Mouse (Mus musculus) heart, embryonic 14.5 days (tissue): ENCODE results near the gene Tmem232. TPM values are rescaled to one million over a fixed set of nuclear protein-coding genes. Genes with fewer than 3 reads are reported as not detected.
"Not testable (repeated sequence)": the region's sequence is repeated elsewhere in the genome, so short reads cannot be mapped to it uniquely, and the experiment has no call there.

ENCODE experiments used
- ATAC-seq: fragments of 200-750 bp; cut with Nextera tagmentation; 2 replicates; pipeline ENCODE4 v1.8.0; 2017; ENCODE audit warnings: low read depth, moderate TSS enrichment; ENCODE audit not compliant: insufficient number of reproducible peaks, insufficient read depth, low FRiP score
- H3K27ac ChIP-seq, 2 experiments: fragments of 200-500 bp in 1 of 2; fragments of 300-500 bp in 1 of 2; sonication (generic) in 1 of 2; replicated peaks in 1 of 2; 2 replicates each; pipeline ENCODE4 v1.5.1; 2012 to 2014; ENCODE audit warnings: low read depth in 2 of 2, low read length in 2 of 2, control low read depth in 1 of 2, mild to moderate bottlenecking in 1 of 2, mixed read lengths in 1 of 2; ENCODE audit not compliant: control insufficient read depth in 1 of 2, insufficient read depth in 1 of 2
- H3K27me3 ChIP-seq: fragments of 300-500 bp; sonication (generic); 2 replicates; pipeline ENCODE4 v1.6.1; 2014; ENCODE audit warnings: mild to moderate bottlenecking, low read length, control low read depth; ENCODE audit not compliant: control insufficient read depth, insufficient read depth
- H3K36me3 ChIP-seq: fragments of 300-500 bp; sonication (generic); 2 replicates; pipeline ENCODE4 v1.6.1; 2014; ENCODE audit warnings: mild to moderate bottlenecking, control low read depth, low read length, mixed read lengths; ENCODE audit not compliant: control insufficient read depth, insufficient read depth
- H3K4me1 ChIP-seq, 2 experiments: fragments of 200-500 bp in 1 of 2; fragments of 300-500 bp in 1 of 2; sonication (generic) in 1 of 2; 2 replicates each; pipeline ENCODE4 v1.6.1; 2012 to 2014; ENCODE audit warnings: low read length in 2 of 2, control low read depth in 1 of 2, mixed read lengths in 1 of 2; ENCODE audit not compliant: control insufficient read depth in 2 of 2, insufficient read depth in 2 of 2
- H3K4me2 ChIP-seq: fragments of 300-500 bp; sonication (generic); 2 replicates; pipeline ENCODE4 v1.6.1; 2014; ENCODE audit warnings: mild to moderate bottlenecking, low read length
- H3K4me3 ChIP-seq, 2 experiments: fragments of 200-500 bp in 1 of 2; fragments of 300-500 bp in 1 of 2; sonication (generic) in 1 of 2; 2 replicates each; pipeline ENCODE4 v1.5.1; 2012 to 2014; ENCODE audit warnings: low read length in 2 of 2, mild to moderate bottlenecking in 2 of 2, control low read depth in 1 of 2, low read depth in 1 of 2, moderate library complexity in 1 of 2; ENCODE audit not compliant: control insufficient read depth in 1 of 2, insufficient read depth in 1 of 2
- H3K9ac ChIP-seq: fragments of 300-500 bp; sonication (generic); 2 replicates; pipeline ENCODE4 v1.6.1; 2014; ENCODE audit warnings: mild to moderate bottlenecking, low read length
- H3K9me3 ChIP-seq: fragments of 300-500 bp; sonication (generic); 2 replicates; pipeline ENCODE4 v1.6.1; 2016; ENCODE audit warnings: low read length, control low read depth; ENCODE audit not compliant: control insufficient read depth
- WGBS: fragments of 180-500 bp; shearing (Covaris S2); extraction: QIAGEN DNeasy Blood & Tissue Kit; methylation state at CpG from one replicate; pipeline ENCODE4 v1.1.7; 2014; 5-methylcytosine and 5-hydroxymethylcytosine counted together
- polyA plus RNA-seq: library from polyadenylated mRNA; unstranded; fragments of >200 nt; fragmentation: Nextera tagmentation; extraction: Ambion mirVana; gene quantifications from 2 replicates; pipeline ENCODE4 v1.2.1, GENCODE M21; 2014

Gene Tmem232
- polyA plus RNA-seq, 1 experiment from 2014 or later, result 0.14 TPM

- no peak overlapping the region for H3K27ac ChIP-seq
- no peak overlapping the region for H3K9ac ChIP-seq
- no peaks in the 10 kb centered on the region for H3K9me3 ChIP-seq
- 39% methylated on average over 9 of the region's 9 CpGs for WGBS
- H3K4me2 ChIP-seq, result peak overlapping the region; percentile 39
- peaks cover 0 to 7% of the 10 kb centered on the region in 2 experiments; a peak in 2 of 4 replicates for H3K4me1 ChIP-seq
- H3K36me3 ChIP-seq, result no peaks in the 10 kb centered on the region
- no peak for ATAC-seq
- H3K27me3 ChIP-seq, result no peaks in the 10 kb centered on the region
- H3K4me3 ChIP-seq, result 0 out of 4 replicates have a peak overlapping the region, but pooled peaks have one; percentile 2 to 3
Observed at GRCm38 (mm10) chr17:65558217-65558616, 17.6 kb upstream of the Tmem232 start.

DNA sequence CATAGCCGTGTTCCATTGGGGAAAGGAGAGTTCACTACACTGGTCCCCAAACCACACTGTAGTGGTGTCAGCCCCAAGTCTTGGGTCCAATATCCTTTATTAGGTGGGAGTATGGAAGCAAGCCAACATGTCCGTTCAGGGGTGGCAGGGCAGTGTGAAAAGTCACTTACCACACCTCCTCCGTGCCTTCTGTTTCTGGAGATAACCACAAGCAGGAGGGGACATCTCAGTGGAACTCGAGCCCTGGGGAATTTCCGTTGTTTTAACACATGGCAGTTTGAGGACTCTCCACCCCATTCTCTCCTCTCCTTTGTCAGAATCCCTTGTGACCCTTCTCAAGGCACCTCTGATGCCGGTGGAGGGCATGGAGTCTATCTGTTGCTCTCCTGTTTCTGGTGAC lies 16.6 kb upstream of the Tmem232 start:
- Histone ChIP-seq H3K4me3 (no peak overlapping the region), H3K36me3 (no peaks in the 10 kb centered on the region), H3K9me3 (no peaks in the 10 kb centered on the region), H3K4me2 (no peak overlapping the region), H3K9ac (no peak overlapping the region), H3K4me1 (peaks cover 0 to 5% of the 10 kb centered on the region in 2 experiments; a peak in 1 of 4 replicates), H3K27me3 (no peaks in the 10 kb centered on the region), H3K27ac (no peak overlapping the region)
- WGBS, result 38% methylated on average over 6 of the region's 6 CpGs
- ATAC-seq, result no peak

- H3K4me3 ChIP-seq, result no peak overlapping the region
- no peaks in the 10 kb centered on the region for H3K36me3 ChIP-seq
- no peak overlapping the region for H3K4me2 ChIP-seq
- ATAC-seq, result no peak
- H3K9ac ChIP-seq, result no peak overlapping the region
- WGBS, result 52% methylated on average over 10 of the region's 10 CpGs
- H3K27me3 ChIP-seq, result no peaks in the 10 kb centered on the region
- no peaks in the 10 kb centered on the region for H3K9me3 ChIP-seq
- no peak overlapping the region for H3K27ac ChIP-seq
- H3K4me1 ChIP-seq, result peaks cover 0 to 5% of the 10 kb centered on the region in 2 experiments; a peak in 1 of 4 replicates
Observed at GRCm38 (mm10) chr17:65556798-65557197, 16.2 kb upstream of the Tmem232 start.

DNA sequence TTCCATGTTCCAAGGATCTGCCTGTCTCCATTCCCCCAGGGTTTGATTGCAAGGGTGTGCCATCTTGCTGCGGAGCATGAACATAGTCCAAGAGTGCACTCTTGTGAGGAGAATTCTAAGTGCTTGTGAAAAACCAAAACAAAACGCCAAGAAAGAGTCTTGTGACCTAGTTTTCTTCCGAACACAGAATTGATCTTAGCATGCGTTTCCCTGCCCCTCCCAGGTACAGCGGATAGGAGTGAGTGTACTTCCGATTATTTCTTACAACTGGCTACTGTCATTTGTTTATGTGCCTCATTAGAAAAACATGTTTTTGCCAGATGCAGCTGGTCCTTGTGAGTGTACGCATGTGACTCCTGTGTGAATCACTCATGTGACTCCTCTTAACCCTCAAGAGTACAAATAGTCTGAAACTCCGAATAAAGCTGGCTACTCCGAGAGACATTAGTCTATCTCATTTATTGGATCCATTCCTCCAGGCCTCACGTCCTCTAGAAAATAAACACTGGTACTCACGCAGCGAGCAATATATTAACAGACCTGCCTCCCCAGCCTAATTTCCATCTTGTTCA lies 11.9 kb upstream of the Tmem232 start:
- H3K9me3 ChIP-seq, result no peaks in the 10 kb centered on the region
- H3K36me3 ChIP-seq, result no peaks in the 10 kb centered on the region
- peaks cover 5 to 8% of the 10 kb centered on the region in 2 experiments; a peak in 3 of 4 replicates for H3K4me1 ChIP-seq
- no peaks in the 10 kb centered on the region for H3K27me3 ChIP-seq
- no peak for ATAC-seq
- H3K9ac ChIP-seq, result no peak overlapping the region
- no peak overlapping the region for H3K27ac ChIP-seq
- no peak overlapping the region for H3K4me3 ChIP-seq
- 88% methylated on average over 12 of the region's 12 CpGs for WGBS
- no peak overlapping the region for H3K4me2 ChIP-seq

DNA sequence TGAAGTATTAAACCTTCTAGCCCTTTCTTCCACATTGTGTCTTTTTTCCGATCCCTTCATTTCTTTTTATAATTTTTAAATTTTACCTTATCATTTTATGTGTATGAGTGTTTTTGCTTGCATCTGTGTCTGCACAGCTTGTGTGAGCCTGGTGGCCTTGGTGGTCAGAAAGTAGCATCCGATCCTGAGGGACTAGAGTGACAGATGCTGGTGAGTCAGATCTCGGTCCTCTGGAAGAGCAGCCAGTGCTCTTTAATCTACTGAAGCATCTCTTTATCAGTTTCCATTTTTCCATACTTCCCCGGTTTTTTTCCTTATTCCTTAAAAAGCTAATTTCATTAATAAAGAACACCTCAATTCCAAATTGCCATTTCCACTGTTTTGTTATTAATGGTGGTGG lies 9.8 kb upstream of the Tmem232 start:
- no peak for ATAC-seq
- Histone ChIP-seq H3K9me3 (no peaks in the 10 kb centered on the region), H3K4me1 (peaks cover 5 to 8% of the 10 kb centered on the region in 2 experiments; a peak in 3 of 4 replicates), H3K4me2 (no peak overlapping the region), H3K27me3 (no peaks in the 10 kb centered on the region), H3K4me3 (no peak overlapping the region), H3K36me3 (no peaks in the 10 kb centered on the region), H3K27ac (no peak overlapping the region), H3K9ac (no peak overlapping the region)
- WGBS, result 79% methylated on average over 4 of the region's 4 CpGs

DNA sequence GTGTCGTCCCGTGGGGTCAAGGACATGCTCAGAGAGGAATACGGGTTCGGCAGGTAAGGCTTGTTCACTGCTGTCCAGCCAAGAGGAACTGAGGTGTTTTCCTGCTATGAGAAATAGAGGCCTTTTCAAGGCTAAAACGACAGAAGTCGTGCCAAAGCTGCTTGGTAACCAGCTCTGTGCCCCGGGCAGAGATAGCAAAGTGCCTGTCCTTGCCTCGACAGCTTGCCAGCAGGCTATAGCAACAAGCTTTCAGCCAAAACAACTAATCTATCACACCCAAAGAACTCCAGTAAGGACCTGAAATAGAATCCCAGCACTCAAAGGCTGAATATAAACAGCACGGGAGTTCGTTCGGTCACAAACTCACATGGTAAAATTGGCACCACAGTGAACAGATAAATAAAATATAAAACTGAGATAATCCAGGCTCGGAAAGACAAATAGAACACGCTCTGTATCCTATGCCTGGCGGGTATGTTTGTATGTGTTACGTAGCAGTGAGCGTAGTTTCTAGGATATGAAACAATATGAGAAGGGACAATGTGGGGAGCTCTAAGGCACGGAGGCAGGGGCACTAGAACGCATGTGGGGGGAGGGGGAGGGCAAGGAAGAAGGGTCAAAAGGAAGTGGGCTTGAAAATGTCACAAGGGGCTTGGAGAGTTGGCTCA lies 8.2 kb upstream of the Tmem232 start:
- ATAC-seq, result no peak
- Histone ChIP-seq H3K9ac (no peak overlapping the region), H3K36me3 (no peaks in the 10 kb centered on the region), H3K4me3 (no peak overlapping the region), H3K4me1 (peaks cover 5 to 8% of the 10 kb centered on the region in 2 experiments; a peak in 3 of 4 replicates), H3K27ac (no peak overlapping the region; a peak in 1 of 4 replicates), H3K27me3 (no peaks in the 10 kb centered on the region), H3K9me3 (no peaks in the 10 kb centered on the region), H3K4me2 (no peak overlapping the region)
- WGBS, result 54% methylated on average over 18 of the region's 18 CpGs

GRCm38 (mm10) chr17:65546221-65546620 lies 5.6 kb upstream of the Tmem232 start:
- H3K36me3 ChIP-seq, H3K4me1 ChIP-seq, H3K27ac ChIP-seq, H3K4me3 ChIP-seq, H3K27me3 ChIP-seq, H3K9ac ChIP-seq, H3K4me2 ChIP-seq, ATAC-seq, H3K9me3 ChIP-seq: not testable (repeated sequence)
- WGBS, result 86% methylated on average over 4 of the region's 4 CpGs
